Mouse (Mus musculus): Measurements from ENCODE around the gene Ccl27a. TPM values are rescaled to one million over a fixed set of nuclear protein-coding genes. Genes with fewer than 3 reads are reported as not detected.

Gene Ccl27a
- total and polyA plus RNA-seq, 3 experiments: 17.7 to 23.6 (median 20.2) TPM

DNA sequence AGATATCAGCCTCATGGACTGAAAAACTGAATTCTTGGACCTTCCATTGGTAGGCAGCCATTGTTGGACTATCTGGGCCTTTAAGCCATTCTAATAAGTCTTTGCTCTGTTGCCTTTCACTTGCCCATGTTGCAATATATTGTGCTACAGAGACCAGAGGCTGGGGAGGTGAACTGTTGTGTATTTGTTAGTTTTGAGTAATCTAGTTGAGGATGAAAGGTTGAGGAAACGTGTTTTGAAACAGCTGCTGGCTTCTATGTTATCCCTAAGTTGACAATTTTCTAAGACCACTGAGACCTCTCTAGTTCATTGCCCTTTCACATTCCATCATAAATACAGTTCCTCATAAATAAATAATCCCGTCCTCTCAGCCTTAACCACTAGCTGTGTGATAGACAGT lies 29.9 kb downstream of the Ccl27a start:
- no peak for TF ChIP-seq EP300 (IDR thresholded peaks at IDR 0.05; ENCODE audit: insufficient read depth, low read depth, low read length)
- TF ChIP-seq CTCF (IDR thresholded peaks at IDR 0.05): no peak
- no peak for TF ChIP-seq POLR2A (IDR thresholded peaks at IDR 0.05; ENCODE audit: insufficient read depth, low read depth, low read length)
- WGBS: 71% methylated on average over 2 of the region's 2 CpGs
- H3K9ac ChIP-seq (ENCODE audit: low read depth, low read length): no peak overlapping the region
- DNase-seq: no peak
- no peak overlapping the region for H3K4me3 ChIP-seq
- H3K27me3 ChIP-seq (ENCODE audit: control insufficient read depth, insufficient read depth, low read length): no peaks in the 10 kb centered on the region
- H3K4me1 ChIP-seq (ENCODE audit: control insufficient read depth, insufficient read depth, low read length): peaks cover 4% of the 10 kb centered on the region
- H3K36me3 ChIP-seq (ENCODE audit: control insufficient read depth, insufficient read depth, low read length): no peaks in the 10 kb centered on the region
- intact Hi-C loops (cut with DNase I): no loop called here
- no peaks in the 10 kb centered on the region for H3K79me2 ChIP-seq (replicated peaks; ENCODE audit: control insufficient read depth, insufficient read depth, low read length)
- no peak overlapping the region for H3K27ac ChIP-seq

GRCm38 (mm10) chr4:41741158-41741560 lies 32.9 kb downstream of the Ccl27a start:
- Histone ChIP-seq H3K4me1 (ENCODE audit: control insufficient read depth, insufficient read depth, low read length) (peaks cover 5% of the 10 kb centered on the region), H3K27me3 (ENCODE audit: control insufficient read depth, insufficient read depth, low read length) (no peaks in the 10 kb centered on the region), H3K9ac (ENCODE audit: low read depth, low read length) (peak overlapping the region; percentile 78), H3K27ac (peak overlapping the region; percentile 71), H3K79me2 (replicated peaks; ENCODE audit: control insufficient read depth, insufficient read depth, low read length) (no peaks in the 10 kb centered on the region), H3K36me3 (ENCODE audit: control insufficient read depth, insufficient read depth, low read length) (no peaks in the 10 kb centered on the region), H3K4me3 (peak overlapping the region; percentile 63)
- DNase-seq: peak; percentile 94 to 95
- TF ChIP-seq POLR2A (IDR thresholded peaks at IDR 0.05; ENCODE audit: insufficient read depth, low read depth, low read length) (peak; percentile 93), CTCF (IDR thresholded peaks at IDR 0.05) (peak; percentile 51), EP300 (IDR thresholded peaks at IDR 0.05; ENCODE audit: insufficient read depth, low read depth, low read length) (0 out of 2 replicates have a peak, but pooled peaks have one; percentile 9)
- intact Hi-C loops (cut with DNase I): loop anchor here (1.0 kb wide), 1 partner anchor 15 kb away; the partner anchor contains the start of gene Sigmar1
- WGBS: under 1% methylated on average over 27 of the region's 27 CpGs

GRCm38 (mm10) chr4:41740380-41741157 lies 33.5 kb downstream of the Ccl27a start:
- Histone ChIP-seq H3K27ac (peak overlapping the region; percentile 71), H3K4me3 (peak overlapping the region; percentile 63), H3K79me2 (replicated peaks; ENCODE audit: control insufficient read depth, insufficient read depth, low read length) (no peaks in the 10 kb centered on the region), H3K9ac (ENCODE audit: low read depth, low read length) (peak overlapping the region; percentile 78), H3K36me3 (ENCODE audit: control insufficient read depth, insufficient read depth, low read length) (no peaks in the 10 kb centered on the region), H3K27me3 (ENCODE audit: control insufficient read depth, insufficient read depth, low read length) (no peaks in the 10 kb centered on the region), H3K4me1 (ENCODE audit: control insufficient read depth, insufficient read depth, low read length) (peaks cover 5% of the 10 kb centered on the region)
- DNase-seq: no peak
- no peak for TF ChIP-seq POLR2A (IDR thresholded peaks at IDR 0.05; ENCODE audit: insufficient read depth, low read depth, low read length)
- TF ChIP-seq CTCF (IDR thresholded peaks at IDR 0.05): no peak
- TF ChIP-seq EP300 (IDR thresholded peaks at IDR 0.05; ENCODE audit: insufficient read depth, low read depth, low read length): 0 out of 2 replicates have a peak, but pooled peaks have one; percentile 22
- WGBS: 2% methylated on average over 48 of the region's 48 CpGs
- intact Hi-C loops (cut with DNase I): loop anchor here (1.0 kb wide), 1 partner anchor 16 kb away; the partner anchor contains the start of gene Sigmar1

GRCm38 (mm10) chr4:41739260-41739659 lies 34.8 kb downstream of the Ccl27a start:
- H3K27ac ChIP-seq: no peak overlapping the region
- 94% methylated on average over 13 of the region's 13 CpGs for WGBS
- no peaks in the 10 kb centered on the region for H3K79me2 ChIP-seq (replicated peaks; ENCODE audit: control insufficient read depth, insufficient read depth, low read length)
- H3K27me3 ChIP-seq (ENCODE audit: control insufficient read depth, insufficient read depth, low read length): no peaks in the 10 kb centered on the region
- H3K4me1 ChIP-seq (ENCODE audit: control insufficient read depth, insufficient read depth, low read length): peaks cover 5% of the 10 kb centered on the region
- H3K4me3 ChIP-seq: no peak overlapping the region
- H3K36me3 ChIP-seq (ENCODE audit: control insufficient read depth, insufficient read depth, low read length): no peaks in the 10 kb centered on the region
- TF ChIP-seq CTCF (IDR thresholded peaks at IDR 0.05): no peak
- no peak for TF ChIP-seq POLR2A (IDR thresholded peaks at IDR 0.05; ENCODE audit: insufficient read depth, low read depth, low read length)
- TF ChIP-seq EP300 (IDR thresholded peaks at IDR 0.05; ENCODE audit: insufficient read depth, low read depth, low read length): no peak
- no peak overlapping the region for H3K9ac ChIP-seq (ENCODE audit: low read depth, low read length)
- intact Hi-C loops (cut with DNase I): no loop called here
- no peak for DNase-seq

- intact Hi-C loops (cut with DNase I): no loop called here
- WGBS: 80% methylated on average over 1 of the region's 1 CpGs
- Histone ChIP-seq H3K27me3 (ENCODE audit: control insufficient read depth, insufficient read depth, low read length) (no peaks in the 10 kb centered on the region; the same call in 1 of the 2 replicates), H3K36me3 (ENCODE audit: control insufficient read depth, insufficient read depth, low read length) (no peaks in the 10 kb centered on the region), H3K79me2 (replicated peaks; ENCODE audit: control insufficient read depth, insufficient read depth, low read length) (no peaks in the 10 kb centered on the region), H3K9ac (ENCODE audit: low read depth, low read length) (no peak overlapping the region), H3K4me1 (ENCODE audit: control insufficient read depth, insufficient read depth, low read length) (peaks cover 5% of the 10 kb centered on the region), H3K27ac (no peak overlapping the region), H3K4me3 (no peak overlapping the region)
- no peak for DNase-seq
- TF ChIP-seq POLR2A (IDR thresholded peaks at IDR 0.05; ENCODE audit: insufficient read depth, low read depth, low read length) (no peak), CTCF (IDR thresholded peaks at IDR 0.05) (no peak), EP300 (IDR thresholded peaks at IDR 0.05; ENCODE audit: insufficient read depth, low read depth, low read length) (no peak)
Measured at GRCm38 (mm10) chr4:41738256-41738603, 35.8 kb downstream of the Ccl27a start.

Data from heart, adult 2 months (tissue).